Mouse (Mus musculus) heart, embryonic 15.5 days (tissue): ENCODE measurements around the gene Cdrt4. TPM values are rescaled to one million over a fixed set of nuclear protein-coding genes. Genes with fewer than 3 reads are reported as not detected.

Experiments
- ATAC-seq: fragments of 200-750 bp; cut with Nextera tagmentation; replicated peaks from 2 replicates; pipeline ENCODE4 v1.8.0; 2017; ENCODE audit warnings: low read depth, moderate TSS enrichment; ENCODE audit not compliant: insufficient number of reproducible peaks, insufficient read depth, low FRiP score
- H3K27ac ChIP-seq: fragments of 300-500 bp; sonication (generic); 2 replicates; pipeline ENCODE4 v1.5.1; 2015; ENCODE audit warnings: mild to moderate bottlenecking, inconsistent platforms
- H3K27me3 ChIP-seq: fragments of 300-500 bp; sonication (generic); 2 replicates; pipeline ENCODE4 v1.6.1; 2015; ENCODE audit warnings: inconsistent platforms
- H3K36me3 ChIP-seq: fragments of 300-500 bp; sonication (generic); 2 replicates; pipeline ENCODE4 v1.6.1; 2015; ENCODE audit warnings: mild to moderate bottlenecking, inconsistent platforms
- H3K4me1 ChIP-seq: fragments of 300-500 bp; sonication (generic); replicated peaks from 2 replicates; pipeline ENCODE4 v1.6.1; 2015; ENCODE audit warnings: inconsistent platforms
- H3K4me2 ChIP-seq: fragments of 300-500 bp; sonication (generic); 2 replicates; pipeline ENCODE4 v1.6.1; 2015; ENCODE audit warnings: inconsistent platforms, mild to moderate bottlenecking, moderate library complexity
- H3K4me3 ChIP-seq: fragments of 300-500 bp; sonication (generic); 2 replicates; pipeline ENCODE4 v1.5.1; 2015; ENCODE audit warnings: mild to moderate bottlenecking, inconsistent platforms
- H3K9ac ChIP-seq: fragments of 300-500 bp; sonication (generic); 2 replicates; pipeline ENCODE4 v1.6.1; 2015; ENCODE audit warnings: mild to moderate bottlenecking, inconsistent platforms
- H3K9me3 ChIP-seq: fragments of 300-500 bp; sonication (generic); replicated peaks from 2 replicates; pipeline ENCODE4 v1.6.1; 2016; ENCODE audit warnings: inconsistent platforms
- WGBS: fragments of 180-500 bp; shearing (Covaris S2); methylation state at CpG from one replicate; pipeline ENCODE4 v1.1.7; 2015; ENCODE audit warnings: mixed read lengths; 5-methylcytosine and 5-hydroxymethylcytosine counted together
- polyA plus RNA-seq: library from polyadenylated mRNA; unstranded; fragments of >200 nt; fragmentation: Nextera tagmentation; extraction: Ambion mirVana; gene quantifications from 2 replicates; pipeline ENCODE4 v1.2.1, GENCODE M21; 2015

Gene Cdrt4
- polyA plus RNA-seq, 1 experiment from 2014 or later, result not detected

DNA sequence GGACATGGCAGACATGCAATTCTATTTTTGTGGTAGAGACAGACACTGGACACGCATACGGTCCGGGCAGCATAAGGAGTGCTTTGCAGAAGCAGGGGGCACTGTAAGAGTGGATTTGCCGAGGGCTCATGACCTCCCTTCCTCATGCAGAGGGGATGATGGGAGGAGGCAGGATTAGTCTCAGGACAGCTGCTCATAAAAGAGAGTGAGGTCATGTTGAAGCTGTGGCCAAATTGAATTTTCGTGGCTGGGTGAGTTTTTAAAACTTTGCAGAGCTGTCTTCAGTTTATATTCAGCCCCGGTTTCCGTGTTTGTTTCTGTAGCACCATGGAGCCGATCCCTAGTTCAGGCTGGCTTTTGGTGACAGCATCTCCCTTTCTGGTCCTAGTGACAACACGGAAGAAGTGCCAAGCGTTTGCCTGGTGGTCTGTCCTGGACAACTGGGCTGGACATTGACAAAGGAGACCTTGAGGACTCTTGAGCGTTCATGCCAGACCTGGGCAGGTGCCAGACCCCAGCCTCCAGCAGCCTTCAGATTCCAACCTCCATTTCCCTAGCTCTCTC lies 46.8 kb downstream of the Cdrt4 start:
- Histone ChIP-seq H3K4me1 (peaks cover 40% of the 10 kb centered on the region), H3K27me3 (no peaks in the 10 kb centered on the region), H3K9ac (no peak overlapping the region), H3K9me3 (no peaks in the 10 kb centered on the region), H3K27ac (peak overlapping the region; percentile 82), H3K4me2 (peak overlapping the region; percentile 48), H3K36me3 (no peaks in the 10 kb centered on the region), H3K4me3 (no peak overlapping the region; the same call in 1 of the 2 replicates)
- ATAC-seq, result peak; percentile 36
- 28% methylated on average over 11 of the region's 11 CpGs for WGBS

DNA sequence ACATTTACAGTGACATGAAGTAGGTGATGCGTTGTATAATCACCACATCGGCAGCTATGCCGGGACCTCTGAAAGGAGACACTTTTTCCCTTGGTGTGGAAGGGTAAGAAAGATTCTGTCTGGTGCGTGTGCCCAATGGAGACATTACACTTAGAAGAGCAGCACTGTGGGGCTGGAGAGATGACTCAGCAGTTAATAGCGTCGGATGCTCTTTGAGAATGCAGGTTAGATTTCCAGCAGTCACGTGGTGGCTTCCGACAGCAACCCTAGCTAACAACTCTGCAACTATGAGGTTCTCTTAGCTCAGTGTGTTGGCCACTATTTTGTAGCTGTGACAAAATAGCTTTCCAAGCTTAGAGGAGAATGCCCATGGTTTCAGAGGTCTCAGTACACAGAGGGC lies 49.1 kb downstream of the Cdrt4 start:
- no peak overlapping the region for H3K4me2 ChIP-seq
- no peaks in the 10 kb centered on the region for H3K27me3 ChIP-seq
- WGBS, result 86% methylated on average over 8 of the region's 8 CpGs

DNA sequence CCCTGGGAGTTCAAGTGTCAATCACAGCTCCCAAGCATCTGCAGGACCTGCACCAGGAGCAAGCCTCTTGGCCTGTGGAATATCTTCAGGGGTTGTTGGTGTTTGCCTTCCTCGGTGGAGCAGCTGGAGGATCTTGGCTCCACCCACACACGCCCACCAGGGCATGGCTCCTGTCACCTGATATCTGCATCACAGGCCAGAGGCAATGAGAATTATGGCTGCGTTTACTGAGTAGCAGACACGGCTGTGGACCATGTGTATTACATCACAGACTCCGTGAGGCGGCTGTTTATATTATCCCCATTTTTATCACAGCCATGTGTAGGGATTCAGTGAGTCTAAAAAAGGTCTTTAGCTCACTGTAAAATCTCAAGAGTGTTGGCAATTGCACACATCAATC lies 53.6 kb downstream of the Cdrt4 start:
- WGBS, result 48% methylated on average over 6 of the region's 6 CpGs
- ATAC-seq, result no peak
- Histone ChIP-seq H3K4me1 (peaks cover 6% of the 10 kb centered on the region; the same call in 1 of the 2 replicates), H3K4me3 (no peak overlapping the region), H3K27ac (no peak overlapping the region), H3K36me3 (no peaks in the 10 kb centered on the region), H3K27me3 (no peaks in the 10 kb centered on the region), H3K4me2 (no peak overlapping the region), H3K9ac (no peak overlapping the region), H3K9me3 (no peaks in the 10 kb centered on the region)

More for the DNA sequence above, 49.1 kb downstream of the Cdrt4 start:
- Histone ChIP-seq H3K4me1 (peaks cover 40% of the 10 kb centered on the region), H3K36me3 (no peaks in the 10 kb centered on the region), H3K9me3 (no peaks in the 10 kb centered on the region), H3K9ac (no peak overlapping the region), H3K27ac (no peak overlapping the region), H3K4me3 (no peak overlapping the region)
- ATAC-seq, result no peak

GRCm38 (mm10) chr11:63007376-63007775 lies 56.4 kb downstream of the Cdrt4 start:
- Histone ChIP-seq H3K4me1 (0 out of 2 replicates have a peak, but pooled peaks cover 4% of the 10 kb centered on the region), H3K27ac (no peak overlapping the region), H3K9ac (no peak overlapping the region), H3K36me3 (no peaks in the 10 kb centered on the region), H3K27me3 (no peaks in the 10 kb centered on the region), H3K9me3 (no peaks in the 10 kb centered on the region), H3K4me2 (no peak overlapping the region), H3K4me3 (no peak overlapping the region)
- WGBS, result 86% methylated on average over 5 of the region's 5 CpGs
- ATAC-seq, result no peak

- no peaks in the 10 kb centered on the region for H3K36me3 ChIP-seq
- no peak overlapping the region for H3K4me2 ChIP-seq
- no peak for ATAC-seq
- no peak overlapping the region for H3K9ac ChIP-seq
- 72% methylated on average over 3 of the region's 3 CpGs for WGBS
- H3K27ac ChIP-seq, result no peak overlapping the region
- no peaks in the 10 kb centered on the region for H3K9me3 ChIP-seq
- 0 out of 2 replicates have a peak, but pooled peaks cover 4% of the 10 kb centered on the region for H3K4me1 ChIP-seq
- H3K4me3 ChIP-seq, result no peak overlapping the region
- H3K27me3 ChIP-seq, result no peaks in the 10 kb centered on the region
These were observed 57.0 kb downstream of the Cdrt4 start for GRCm38 (mm10) chr11:63008004-63008403.

DNA sequence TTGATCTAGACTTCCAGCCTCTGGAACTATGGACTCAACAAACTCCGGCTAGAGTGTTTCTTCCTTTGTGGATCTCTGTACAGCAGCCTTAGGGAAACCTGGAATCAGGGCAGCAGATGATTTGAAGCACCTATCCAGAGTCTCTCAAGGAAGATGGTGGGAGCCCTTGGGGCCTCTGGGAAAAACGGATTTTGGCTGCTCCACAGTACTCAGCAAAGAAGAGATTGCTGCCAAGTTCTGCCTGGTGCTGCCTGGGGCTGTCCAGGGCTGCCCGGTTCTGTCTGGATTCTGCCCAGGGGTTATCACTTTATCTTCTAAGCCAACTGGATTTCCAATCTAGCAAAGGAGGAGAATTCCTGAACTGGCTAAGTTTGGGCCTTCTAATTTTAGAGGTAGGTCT lies 58.8 kb downstream of the Cdrt4 start:
- 53% methylated on average over 3 of the region's 3 CpGs for WGBS
- Histone ChIP-seq H3K4me1 (no peaks in the 10 kb centered on the region), H3K9ac (no peak overlapping the region), H3K27ac (no peak overlapping the region), H3K4me2 (no peak overlapping the region), H3K36me3 (no peaks in the 10 kb centered on the region), H3K9me3 (no peaks in the 10 kb centered on the region), H3K4me3 (no peak overlapping the region), H3K27me3 (no peaks in the 10 kb centered on the region)
- no peak for ATAC-seq

- H3K4me3 ChIP-seq, result no peak overlapping the region
- no peaks in the 10 kb centered on the region for H3K9me3 ChIP-seq
- no peak overlapping the region for H3K4me2 ChIP-seq
- no peaks in the 10 kb centered on the region for H3K4me1 ChIP-seq
- H3K36me3 ChIP-seq, result no peaks in the 10 kb centered on the region
- WGBS, result 85% methylated on average over 6 of the region's 6 CpGs
- no peak overlapping the region for H3K27ac ChIP-seq
- H3K9ac ChIP-seq, result no peak overlapping the region
- ATAC-seq, result no peak
- no peaks in the 10 kb centered on the region for H3K27me3 ChIP-seq
These were observed 66.5 kb downstream of the Cdrt4 start for GRCm38 (mm10) chr11:63017327-63018082.

DNA sequence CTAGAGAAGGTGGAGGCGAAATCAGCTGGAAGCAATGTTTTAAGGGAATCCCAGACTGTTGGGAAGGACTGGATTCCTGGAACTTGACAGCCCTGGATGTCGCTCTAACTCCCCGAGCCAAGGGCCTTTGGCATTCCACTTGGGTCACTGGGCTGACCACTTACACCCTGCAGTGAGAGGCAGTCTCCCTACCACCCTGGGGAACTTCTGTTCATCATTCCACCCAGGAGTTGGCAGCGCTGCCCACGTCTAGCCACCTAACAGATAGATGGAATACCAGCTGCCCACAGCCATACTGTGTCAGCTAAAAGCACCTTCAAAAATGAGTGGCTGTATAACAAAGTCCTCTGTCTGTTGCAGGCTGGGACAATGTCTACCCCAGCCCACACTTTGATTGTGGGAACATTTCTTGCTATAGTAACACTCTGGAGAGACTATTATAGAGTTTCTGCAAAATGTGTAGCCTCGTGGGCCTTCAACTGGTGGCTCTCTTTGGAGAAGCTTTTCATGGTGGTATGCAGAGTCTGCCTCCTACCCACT lies 67.2 kb downstream of the Cdrt4 start:
- Histone ChIP-seq H3K27me3 (no peaks in the 10 kb centered on the region), H3K27ac (no peak overlapping the region), H3K9ac (no peak overlapping the region), H3K4me3 (no peak overlapping the region), H3K9me3 (no peaks in the 10 kb centered on the region), H3K4me2 (no peak overlapping the region), H3K4me1 (no peaks in the 10 kb centered on the region), H3K36me3 (no peaks in the 10 kb centered on the region)
- WGBS, result 83% methylated on average over 6 of the region's 6 CpGs
- no peak for ATAC-seq

DNA sequence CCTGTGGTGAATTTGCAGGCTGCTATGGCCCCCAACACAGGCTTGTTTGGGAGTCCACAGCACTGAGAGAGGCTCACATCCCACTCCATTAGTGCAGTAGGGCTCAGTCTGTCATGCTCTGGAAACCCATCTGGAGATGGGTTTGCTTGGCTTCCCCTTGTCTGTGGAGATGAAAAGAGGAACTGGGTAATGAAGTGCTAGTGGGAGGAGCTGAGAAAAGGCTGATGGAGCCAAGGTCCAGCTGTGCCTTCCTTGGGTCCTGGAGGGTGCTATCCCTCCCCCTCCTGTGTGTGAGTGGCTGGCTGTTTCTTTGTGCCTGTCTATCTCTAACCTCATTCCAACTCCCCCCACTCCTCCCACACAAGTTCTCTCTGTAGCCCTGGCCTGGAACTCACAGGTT lies 69.6 kb downstream of the Cdrt4 start:
- Histone ChIP-seq H3K36me3 (no peaks in the 10 kb centered on the region), H3K9ac (no peak overlapping the region), H3K27ac (no peak overlapping the region), H3K4me3 (no peak overlapping the region), H3K9me3 (no peaks in the 10 kb centered on the region), H3K4me2 (no peak overlapping the region), H3K4me1 (peaks cover 4% of the 10 kb centered on the region), H3K27me3 (no peaks in the 10 kb centered on the region)
- ATAC-seq, result no peak

- ATAC-seq, result no peak
- Histone ChIP-seq H3K4me2 (no peak overlapping the region), H3K4me3 (no peak overlapping the region), H3K27ac (no peak overlapping the region), H3K4me1 (peaks cover 4% of the 10 kb centered on the region), H3K36me3 (no peaks in the 10 kb centered on the region), H3K9ac (no peak overlapping the region), H3K27me3 (no peaks in the 10 kb centered on the region), H3K9me3 (no peaks in the 10 kb centered on the region)
- 60% methylated on average over 5 of the region's 5 CpGs for WGBS
These were observed 70.3 kb downstream of the Cdrt4 start for GRCm38 (mm10) chr11:63021141-63021806.

DNA sequence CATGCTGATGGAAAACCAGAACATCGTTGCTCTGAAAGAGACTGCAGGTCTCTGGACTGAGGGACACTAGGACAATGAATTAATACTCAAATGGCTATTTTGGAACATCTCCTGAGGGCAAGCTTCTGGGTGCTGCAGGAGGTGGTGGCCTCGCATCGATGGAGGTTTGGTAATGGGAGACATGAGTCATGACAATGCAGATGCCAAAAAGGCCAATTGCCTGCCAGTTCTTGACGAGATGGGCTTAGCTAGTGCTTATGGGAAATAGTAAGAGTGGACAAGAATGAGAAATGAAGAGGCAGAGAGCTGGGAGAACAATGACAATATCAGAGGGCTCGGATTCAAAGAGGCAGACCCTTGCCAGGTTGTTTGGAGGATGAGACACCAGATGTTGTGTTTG lies 72.5 kb downstream of the Cdrt4 start:
- peaks cover 10% of the 10 kb centered on the region for H3K4me1 ChIP-seq
- WGBS, result 56% methylated on average over 5 of the region's 5 CpGs
- ATAC-seq, result no peak
- H3K4me3 ChIP-seq, result no peak overlapping the region
- H3K4me2 ChIP-seq, result no peak overlapping the region
- H3K9ac ChIP-seq, result no peak overlapping the region
- no peaks in the 10 kb centered on the region for H3K36me3 ChIP-seq
- no peak overlapping the region for H3K27ac ChIP-seq
- no peaks in the 10 kb centered on the region for H3K9me3 ChIP-seq
- H3K27me3 ChIP-seq, result no peaks in the 10 kb centered on the region
